Mouse (Mus musculus): Measurements from ENCODE around the gene Sim2. TPM values are rescaled to one million over a fixed set of nuclear protein-coding genes. Genes with fewer than 3 reads are reported as not detected.

Sim2 gene
- 0.09 TPM in 1 of 2 replicates, not detected in the other for polyA plus RNA-seq (2012; rRNA removed)

DNA sequence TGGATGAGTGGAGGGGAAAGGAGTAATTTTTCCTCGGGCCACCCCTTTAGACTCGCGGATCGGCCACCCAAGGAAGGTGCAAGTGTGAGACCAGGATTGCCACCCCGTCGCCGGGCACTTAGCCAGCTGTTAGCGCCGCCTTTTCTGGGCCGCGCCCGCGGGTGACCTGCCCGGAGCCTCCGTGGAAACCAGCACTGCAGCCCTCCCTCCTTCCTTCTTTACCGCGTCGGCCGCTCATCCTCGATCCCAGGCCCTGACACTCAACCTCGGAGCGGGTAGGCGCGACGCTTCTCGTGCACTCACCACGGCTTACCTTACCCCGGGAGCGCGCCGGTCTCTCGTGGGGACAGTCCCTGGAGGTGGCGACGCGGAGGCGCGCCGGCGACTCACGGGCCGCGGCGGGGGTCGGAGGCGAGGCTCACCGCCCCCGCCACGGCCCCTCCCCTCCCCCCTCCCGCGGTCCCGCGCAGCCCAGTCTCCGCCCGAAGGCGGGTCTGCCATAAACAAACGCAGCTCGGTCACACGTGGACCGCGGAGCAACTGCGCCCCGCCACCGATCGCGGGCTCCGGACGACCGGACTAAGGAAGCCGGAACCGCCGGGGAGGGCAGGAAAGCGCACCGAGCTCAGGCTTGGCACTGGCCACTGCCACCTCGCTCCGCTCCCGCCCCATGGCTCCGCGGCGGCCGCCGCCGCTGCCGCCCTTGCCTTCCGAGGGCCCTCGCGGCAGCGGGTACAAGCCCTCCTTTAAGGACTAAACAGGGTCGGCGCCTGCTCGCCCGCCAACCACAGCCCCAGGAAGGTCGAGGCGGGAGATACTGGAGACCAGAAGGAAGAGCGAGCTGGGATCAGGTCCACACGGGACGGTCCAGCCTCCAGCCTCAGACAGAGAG lies at the start of gene Sim2:
Gene Sim2 (plus strand): TSS at position 221 of the 892 bp plus-strand sequence.
- Histone ChIP-seq H3K4me1 (ENCODE audit: control insufficient read depth, insufficient read depth, low read length) (no peaks in the 10 kb centered on the region), H3K4me3 (ENCODE audit: insufficient read depth, low read length) (no peak within 1 kb of the TSS), H3K27ac (ENCODE audit: insufficient read depth, low read length) (no peak within 1 kb of the TSS)
- TF ChIP-seq POLR2A (IDR thresholded peaks at IDR 0.05; ENCODE audit: extremely low read depth, insufficient read depth, low read length): no peak
- no peak for TF ChIP-seq CTCF (IDR thresholded peaks at IDR 0.05; ENCODE audit: extremely low read depth, insufficient read depth, low read length)

DNA sequence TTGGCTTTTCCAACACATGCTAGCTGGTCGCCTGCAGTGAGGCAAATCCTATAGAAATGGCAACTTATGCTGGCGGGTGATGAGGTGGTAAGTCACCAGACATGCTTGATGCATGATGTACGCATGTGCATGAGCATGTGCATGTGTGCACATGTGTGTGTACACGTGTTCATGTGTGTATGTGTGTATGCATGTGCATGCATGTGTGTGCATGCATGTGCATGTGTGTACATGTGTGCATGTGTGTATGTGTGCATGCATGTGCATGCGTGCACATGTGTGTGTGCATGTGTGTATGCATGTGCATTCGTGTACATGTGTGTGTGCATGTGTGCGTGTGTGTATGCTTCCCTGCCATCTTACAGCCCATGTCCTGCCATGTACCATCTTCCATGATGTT lies 47.5 kb upstream of the Sim2 start:
- Histone ChIP-seq H3K27ac (ENCODE audit: insufficient read depth, low read length) (no peak overlapping the region), H3K4me1 (ENCODE audit: control insufficient read depth, insufficient read depth, low read length) (no peaks in the 10 kb centered on the region; the same call in 1 of the 2 replicates), H3K4me3 (ENCODE audit: insufficient read depth, low read length) (no peak overlapping the region)
- no peak for TF ChIP-seq CTCF (IDR thresholded peaks at IDR 0.05; ENCODE audit: extremely low read depth, insufficient read depth, low read length)
- TF ChIP-seq POLR2A (IDR thresholded peaks at IDR 0.05; ENCODE audit: extremely low read depth, insufficient read depth, low read length): no peak

DNA sequence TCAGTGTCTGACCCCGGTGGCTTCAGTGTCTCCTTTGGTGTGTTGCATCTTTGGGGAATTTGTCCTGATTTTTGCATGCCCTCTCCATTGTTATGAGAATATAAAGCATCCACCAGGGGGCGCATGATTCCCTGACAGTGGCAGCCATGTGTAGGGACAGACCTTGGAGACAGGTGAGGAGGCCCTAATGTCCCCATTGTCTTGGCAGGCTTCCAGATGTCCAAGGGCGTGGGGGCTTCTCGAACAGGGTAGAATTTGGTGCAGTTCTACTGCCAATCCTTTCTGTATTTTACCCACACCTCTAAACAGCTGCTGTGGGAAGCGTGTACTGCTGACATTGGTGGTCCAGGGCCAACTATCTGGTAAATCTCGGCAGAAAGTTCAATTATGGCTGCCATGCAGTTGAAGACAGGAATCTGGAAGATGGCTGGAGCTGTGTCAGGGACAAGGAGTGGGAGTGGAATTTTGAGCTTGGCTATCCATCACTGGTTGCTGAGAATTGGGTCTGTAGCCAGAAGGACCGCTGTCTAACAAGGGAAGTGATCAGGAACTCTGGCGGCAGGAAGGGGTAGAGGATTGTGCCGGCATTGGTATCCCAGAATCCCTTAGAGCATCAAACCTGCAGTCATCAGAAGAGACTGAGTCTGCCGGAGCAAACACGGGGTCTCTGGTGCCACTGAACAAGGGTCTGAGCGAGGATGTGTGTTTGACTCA lies 46.3 kb upstream of the Sim2 start:
- Histone ChIP-seq H3K4me1 (ENCODE audit: control insufficient read depth, insufficient read depth, low read length) (no peaks in the 10 kb centered on the region; the same call in 1 of the 2 replicates), H3K4me3 (ENCODE audit: insufficient read depth, low read length) (no peak overlapping the region), H3K27ac (ENCODE audit: insufficient read depth, low read length) (no peak overlapping the region)
- TF ChIP-seq POLR2A (IDR thresholded peaks at IDR 0.05; ENCODE audit: extremely low read depth, insufficient read depth, low read length) (no peak), CTCF (IDR thresholded peaks at IDR 0.05; ENCODE audit: extremely low read depth, insufficient read depth, low read length) (peak; percentile 62)

DNA sequence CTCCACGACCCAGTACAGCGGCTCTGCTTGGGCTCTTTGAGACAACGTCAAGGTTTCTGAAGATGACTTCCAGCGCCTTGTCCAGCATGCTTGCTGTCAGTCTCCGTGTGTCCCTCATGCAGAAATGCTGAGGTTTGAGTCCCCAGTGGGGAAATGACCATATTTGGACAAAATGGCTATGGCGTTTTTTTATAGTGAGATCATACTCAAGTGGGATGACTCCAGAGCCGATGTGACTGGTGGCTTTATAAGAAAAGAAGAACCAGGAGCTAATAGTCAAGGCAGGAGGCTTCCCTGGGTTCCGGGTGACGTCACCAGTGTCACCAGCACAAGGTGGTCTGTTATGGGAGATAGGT lies 45.8 kb upstream of the Sim2 start:
- Histone ChIP-seq H3K27ac (ENCODE audit: insufficient read depth, low read length) (no peak overlapping the region), H3K4me3 (ENCODE audit: insufficient read depth, low read length) (no peak overlapping the region)
- TF ChIP-seq CTCF (IDR thresholded peaks at IDR 0.05; ENCODE audit: extremely low read depth, insufficient read depth, low read length): no peak
- TF ChIP-seq POLR2A (IDR thresholded peaks at IDR 0.05; ENCODE audit: extremely low read depth, insufficient read depth, low read length): no peak

DNA sequence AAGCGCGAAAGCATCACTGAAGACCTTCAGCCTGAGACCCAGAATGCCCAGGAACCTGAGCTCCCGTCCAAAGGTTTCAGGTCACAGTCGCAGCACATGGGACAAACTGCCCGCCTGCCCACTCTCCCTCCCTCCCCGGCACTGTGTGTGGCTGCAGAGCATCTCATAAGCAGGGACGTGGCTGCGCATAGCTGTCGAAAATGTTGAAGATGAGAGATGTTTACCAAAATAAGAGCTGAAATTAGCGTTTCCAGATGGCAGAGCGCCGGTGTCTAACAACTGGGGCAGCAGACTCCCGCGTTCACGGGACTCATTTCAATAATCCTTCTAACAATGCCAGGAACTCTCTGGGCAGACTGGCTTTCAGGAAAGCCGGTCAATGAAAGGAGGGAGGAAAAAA lies 44.2 kb upstream of the Sim2 start:
- Histone ChIP-seq H3K4me3 (ENCODE audit: insufficient read depth, low read length) (no peak overlapping the region), H3K4me1 (ENCODE audit: control insufficient read depth, insufficient read depth, low read length) (no peaks in the 10 kb centered on the region; the same call in 1 of the 2 replicates), H3K27ac (ENCODE audit: insufficient read depth, low read length) (no peak overlapping the region)
- TF ChIP-seq CTCF (IDR thresholded peaks at IDR 0.05; ENCODE audit: extremely low read depth, insufficient read depth, low read length): no peak
- no peak for TF ChIP-seq POLR2A (IDR thresholded peaks at IDR 0.05; ENCODE audit: extremely low read depth, insufficient read depth, low read length)

More for the DNA sequence above, 45.8 kb upstream of the Sim2 start:
- H3K4me1 ChIP-seq (ENCODE audit: control insufficient read depth, insufficient read depth, low read length): no peaks in the 10 kb centered on the region; the same call in 1 of the 2 replicates

DNA sequence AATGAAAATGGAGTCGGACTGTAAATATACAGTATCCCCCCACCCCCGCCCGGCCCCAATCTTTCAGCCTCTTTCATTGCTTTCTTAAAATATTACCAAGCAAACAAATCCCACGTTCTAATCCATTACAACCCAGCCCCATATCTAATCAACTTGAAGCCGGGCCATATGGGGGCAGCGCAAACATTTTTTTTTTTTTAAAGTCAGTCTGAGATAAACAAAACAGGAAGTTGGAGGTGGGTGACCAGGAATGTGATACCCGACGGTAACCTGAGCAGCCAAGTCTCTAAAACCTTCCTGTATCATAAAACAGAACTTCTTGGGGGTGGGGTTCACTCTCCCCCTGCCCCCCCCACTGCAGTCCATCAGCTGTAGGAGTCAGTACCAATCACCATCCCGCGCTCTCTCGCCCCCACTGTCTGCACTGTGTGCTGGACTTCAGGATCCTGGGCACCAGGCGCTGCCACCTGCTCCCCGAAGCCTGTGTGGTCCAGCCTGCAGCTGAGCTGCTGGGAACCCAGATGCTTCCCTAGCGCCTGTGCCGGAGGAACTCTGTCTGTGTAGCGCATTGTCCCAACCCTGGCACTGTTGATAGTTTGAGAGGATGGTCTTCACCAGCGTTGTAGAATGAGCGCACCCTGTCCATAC lies 43.5 kb upstream of the Sim2 start:
- no peak overlapping the region for H3K4me3 ChIP-seq (ENCODE audit: insufficient read depth, low read length)
- H3K4me1 ChIP-seq (ENCODE audit: control insufficient read depth, insufficient read depth, low read length): no peaks in the 10 kb centered on the region; the same call in 1 of the 2 replicates
- no peak overlapping the region for H3K27ac ChIP-seq (ENCODE audit: insufficient read depth, low read length)
- no peak for TF ChIP-seq CTCF (IDR thresholded peaks at IDR 0.05; ENCODE audit: extremely low read depth, insufficient read depth, low read length)
- no peak for TF ChIP-seq POLR2A (IDR thresholded peaks at IDR 0.05; ENCODE audit: extremely low read depth, insufficient read depth, low read length)

DNA sequence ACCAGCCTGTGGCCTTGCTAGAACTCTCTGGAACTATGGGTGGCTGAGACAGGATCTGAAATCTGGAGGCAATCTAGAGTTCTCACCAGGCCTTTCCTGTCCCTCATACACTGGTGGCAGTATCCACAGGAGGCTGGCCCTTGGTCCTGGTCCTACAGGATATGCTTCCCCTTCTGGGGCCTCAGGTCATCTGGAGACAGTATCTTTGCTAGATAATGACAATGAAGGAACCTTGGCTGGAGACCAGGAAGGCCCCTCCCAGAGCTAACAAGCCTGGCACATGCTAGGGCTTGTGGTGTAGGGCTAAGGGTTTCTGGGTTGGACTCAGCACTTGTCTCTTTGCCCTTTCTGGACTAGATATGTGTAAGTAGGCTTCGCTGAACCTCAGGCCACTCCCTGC lies 40.9 kb upstream of the Sim2 start:
- TF ChIP-seq CTCF (IDR thresholded peaks at IDR 0.05; ENCODE audit: extremely low read depth, insufficient read depth, low read length): no peak
- Histone ChIP-seq H3K4me1 (ENCODE audit: control insufficient read depth, insufficient read depth, low read length) (no peaks in the 10 kb centered on the region), H3K4me3 (ENCODE audit: insufficient read depth, low read length) (no peak overlapping the region), H3K27ac (ENCODE audit: insufficient read depth, low read length) (no peak overlapping the region)

DNA sequence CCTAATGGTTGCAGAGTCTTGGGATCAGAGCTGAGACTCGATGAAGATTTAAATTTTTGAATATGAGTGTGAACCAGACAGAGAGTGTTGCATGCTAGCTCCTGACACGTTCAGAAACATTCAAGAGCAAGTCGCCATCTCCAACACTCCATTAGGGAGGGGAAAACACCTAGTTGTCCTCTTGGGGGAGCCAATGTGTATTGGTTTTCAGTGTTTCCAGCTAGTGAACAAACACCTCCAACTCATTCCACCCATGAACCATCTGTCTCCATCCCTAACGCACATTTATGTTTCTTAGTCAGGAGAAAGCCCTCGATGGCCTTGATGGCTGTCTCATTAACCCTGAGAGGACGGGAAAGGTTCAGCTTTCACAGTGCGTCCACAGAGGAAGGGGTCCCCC lies 39.7 kb upstream of the Sim2 start:
- TF ChIP-seq CTCF (IDR thresholded peaks at IDR 0.05; ENCODE audit: extremely low read depth, insufficient read depth, low read length) (no peak), POLR2A (IDR thresholded peaks at IDR 0.05; ENCODE audit: extremely low read depth, insufficient read depth, low read length) (no peak)
- no peaks in the 10 kb centered on the region for H3K4me1 ChIP-seq (ENCODE audit: control insufficient read depth, insufficient read depth, low read length)

DNA sequence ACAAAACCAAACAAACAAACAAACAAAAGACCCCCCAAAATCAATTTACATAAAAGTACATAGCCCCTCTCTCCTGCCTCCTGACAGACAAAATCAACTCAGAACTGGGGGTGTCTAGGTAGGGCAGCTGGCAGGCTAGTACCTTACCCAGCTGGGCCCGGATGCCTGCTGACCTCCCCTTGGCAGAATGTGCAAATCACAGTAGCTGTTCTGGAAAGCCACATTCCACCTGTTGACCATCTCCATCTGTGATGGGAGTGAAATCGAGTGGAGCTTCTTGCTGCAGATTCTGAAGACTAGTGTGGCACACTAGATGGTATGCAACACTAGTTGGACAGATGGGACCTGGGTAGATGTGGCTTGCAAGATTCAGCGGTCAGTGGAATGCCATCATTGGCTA lies 34.4 kb upstream of the Sim2 start:
- no peaks in the 10 kb centered on the region for H3K4me1 ChIP-seq (ENCODE audit: control insufficient read depth, insufficient read depth, low read length)
- H3K4me3 ChIP-seq (ENCODE audit: insufficient read depth, low read length): no peak overlapping the region
- no peak overlapping the region for H3K27ac ChIP-seq (ENCODE audit: insufficient read depth, low read length)
- no peak for TF ChIP-seq POLR2A (IDR thresholded peaks at IDR 0.05; ENCODE audit: extremely low read depth, insufficient read depth, low read length)
- TF ChIP-seq CTCF (IDR thresholded peaks at IDR 0.05; ENCODE audit: extremely low read depth, insufficient read depth, low read length): no peak

More for the DNA sequence above, 39.7 kb upstream of the Sim2 start:
- no peak overlapping the region for H3K4me3 ChIP-seq (ENCODE audit: insufficient read depth, low read length)
- H3K27ac ChIP-seq (ENCODE audit: insufficient read depth, low read length): no peak overlapping the region

Measured in cortical plate, adult 2 months (tissue).